ENCODE assay signal across 20 mouse cellular contexts in the genomic region with DNA sequence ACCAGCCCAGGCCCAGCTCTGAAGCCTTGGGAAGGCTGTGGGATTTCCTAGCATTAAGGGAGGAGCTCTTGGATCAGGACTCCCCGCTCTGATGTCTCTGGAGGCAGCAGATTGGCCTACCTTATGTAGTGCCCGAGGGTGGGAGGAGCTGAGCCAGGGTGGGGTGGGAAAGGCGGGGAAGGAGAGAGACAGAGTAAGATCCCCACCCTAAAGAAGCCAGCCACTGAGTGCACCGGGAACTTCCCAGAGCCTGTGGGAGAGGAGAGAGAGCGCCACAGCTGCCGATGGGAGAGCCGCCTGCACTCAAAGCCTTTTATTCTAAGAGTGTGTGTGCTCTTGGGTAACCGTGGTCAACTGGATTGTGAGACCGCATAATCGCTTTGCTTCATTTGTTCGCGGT. TPM values are rescaled to one million over a fixed set of nuclear protein-coding genes. Genes with fewer than 3 reads are reported as not detected.
DNase-seq lines count a peak whose midpoint lies in the region; ATAC-seq and TF ChIP-seq lines count a peak whose summit lies in the region.
"Had no signal": no experiment of that assay in that cellular context is flagged by ENCODE, and none has a peak within 500 bp of the region (broad histone marks: within the 10 kb centered on the region; RNA-seq: fewer than 3 reads in every experiment).

No protein-coding gene starts in this region.

- TF ChIP-seq CTCF in lung, postnatal 0 days (IDR thresholded peaks at IDR 0.05), result no peak
- no peak for TF ChIP-seq CTCF in brain, embryonic 14.5 days (IDR thresholded peaks at IDR 0.05; ENCODE audit: borderline replicate concordance, extremely low read depth, insufficient read depth, insufficient read length)

- DNase-seq in embryonic facial prominence, embryonic 11.5 days (ENCODE audit: low spot score), result no peak
- no peak for DNase-seq in embryonic facial prominence, embryonic 10.5 days (ENCODE audit: low spot score)
- DNase-seq in lung, postnatal 0 days (ENCODE audit: low spot score), result peak; percentile 37
- DNase-seq in lung, adult 18-20 months, result no peak
- peak; percentile 56 for DNase-seq in brain, embryonic 14.5 days (ENCODE audit: low read depth)
- DNase-seq in cerebellum, adult 11 months, result no peak
- DNase-seq: adrenal gland, postnatal 14 days; gastrocnemius, postnatal 14 days; heart, postnatal 4 days; kidney, postnatal 25 days; layer of hippocampus, postnatal 36 days; spleen, adult 18-20 months had no signal

- TF ChIP-seq EP300 in lung, postnatal 0 days (IDR thresholded peaks at IDR 0.05), result no peak

- 82% methylated on average over 12 of the region's 12 CpGs for WGBS in embryonic facial prominence, embryonic 11.5 days
- WGBS in embryonic facial prominence, embryonic 10.5 days, result 75% methylated on average over 12 of the region's 12 CpGs
- WGBS in lung, postnatal 0 days, result 64% methylated on average over 12 of the region's 12 CpGs
- WGBS in midbrain, embryonic 13.5 days, result 22% methylated on average over 12 of the region's 12 CpGs

- H3K27ac ChIP-seq in embryonic facial prominence, embryonic 11.5 days (replicated peaks; ENCODE audit: low read depth, low read length), result no peak overlapping the region
- H3K27ac ChIP-seq in embryonic facial prominence, embryonic 10.5 days (replicated peaks), result no peak overlapping the region
- no peak overlapping the region for H3K27ac ChIP-seq in lung, postnatal 0 days (ENCODE audit: low read length)
- peak overlapping the region; percentile 9; the same call in 1 of the 2 replicates for H3K27ac ChIP-seq in midbrain, embryonic 13.5 days
- H3K27ac ChIP-seq: macrophage had no signal

- no peaks in the 10 kb centered on the region for H3K9me3 ChIP-seq in embryonic facial prominence, embryonic 11.5 days (replicated peaks; ENCODE audit: control insufficient read depth, low read length)
- no peaks in the 10 kb centered on the region for H3K9me3 ChIP-seq in embryonic facial prominence, embryonic 10.5 days
- H3K9me3 ChIP-seq in lung, postnatal 0 days (ENCODE audit: low read length), result no peaks in the 10 kb centered on the region
- no peaks in the 10 kb centered on the region for H3K9me3 ChIP-seq in midbrain, embryonic 13.5 days

- H3K27me3 ChIP-seq in embryonic facial prominence, embryonic 11.5 days (ENCODE audit: control insufficient read depth, insufficient read depth, low read length), result no peaks in the 10 kb centered on the region
- no peaks in the 10 kb centered on the region for H3K27me3 ChIP-seq in embryonic facial prominence, embryonic 10.5 days (replicated peaks; ENCODE audit: low read depth, poor library complexity, severe bottlenecking)
- H3K27me3 ChIP-seq in lung, postnatal 0 days (replicated peaks; ENCODE audit: insufficient read depth, low read length), result no peaks in the 10 kb centered on the region
- H3K27me3 ChIP-seq in midbrain, embryonic 13.5 days, result no peaks in the 10 kb centered on the region

- no peak overlapping the region for H3K4me3 ChIP-seq in embryonic facial prominence, embryonic 11.5 days (ENCODE audit: low read depth, low read length)
- no peak overlapping the region for H3K4me3 ChIP-seq in embryonic facial prominence, embryonic 10.5 days
- no peak overlapping the region for H3K4me3 ChIP-seq in lung, postnatal 0 days (ENCODE audit: low read depth, low read length)
- no peak overlapping the region for H3K4me3 ChIP-seq in midbrain, embryonic 13.5 days (replicated peaks)

- no peak overlapping the region for H3K4me2 ChIP-seq in embryonic facial prominence, embryonic 11.5 days (ENCODE audit: low read depth, low read length)
- no peak overlapping the region for H3K4me2 ChIP-seq in lung, postnatal 0 days (replicated peaks; ENCODE audit: low read depth, low read length)
- no peak overlapping the region for H3K4me2 ChIP-seq in midbrain, embryonic 13.5 days (replicated peaks)
- H3K4me2 ChIP-seq: heart, embryonic 11.5 days had no signal

- H3K4me1 ChIP-seq in embryonic facial prominence, embryonic 11.5 days (ENCODE audit: control insufficient read depth, insufficient read depth, low read length), result peaks cover 3% of the 10 kb centered on the region
- peaks cover 24% of the 10 kb centered on the region for H3K4me1 ChIP-seq in embryonic facial prominence, embryonic 10.5 days
- no peaks in the 10 kb centered on the region for H3K4me1 ChIP-seq in lung, postnatal 0 days (ENCODE audit: insufficient read depth, low read depth, low read length)
- H3K4me1 ChIP-seq in midbrain, embryonic 13.5 days (replicated peaks), result peaks cover 39% of the 10 kb centered on the region

- TF ChIP-seq POLR2A in brain, embryonic 14.5 days (IDR thresholded peaks at IDR 0.05; ENCODE audit: borderline replicate concordance, extremely low read depth, insufficient read depth, insufficient read length, poor library complexity, severe bottlenecking), result no peak

- peaks cover 8% of the 10 kb centered on the region for H3K36me3 ChIP-seq in embryonic facial prominence, embryonic 11.5 days (replicated peaks; ENCODE audit: control insufficient read depth, insufficient read depth, low read depth, low read length)
- peaks cover 79% of the 10 kb centered on the region for H3K36me3 ChIP-seq in embryonic facial prominence, embryonic 10.5 days (replicated peaks)
- H3K36me3 ChIP-seq in lung, postnatal 0 days (ENCODE audit: insufficient read depth, low read length), result peaks cover 15% of the 10 kb centered on the region; the same call in 1 of the 2 replicates
- H3K36me3 ChIP-seq in midbrain, embryonic 13.5 days, result peaks cover 60% of the 10 kb centered on the region

- ATAC-seq in embryonic facial prominence, embryonic 11.5 days (replicated peaks; ENCODE audit: insufficient number of reproducible peaks, low FRiP score, low TSS enrichment, low read depth), result 0 out of 2 replicates have a peak, but pooled peaks have one; percentile 15
- ATAC-seq in lung, postnatal 0 days, result peak; percentile 20; the same call in 1 of the 2 replicates
- peak; percentile 27; the same call in 1 of the 2 replicates for ATAC-seq in midbrain, embryonic 13.5 days
- no peak for ATAC-seq in megakaryocyte progenitor cell, adult 5-6 weeks (replicated peaks; ENCODE audit: poor library complexity)
- ATAC-seq: inflammation-experienced regulatory T-cells, adult 6 months had no signal

- no peak overlapping the region for H3K9ac ChIP-seq in embryonic facial prominence, embryonic 11.5 days (replicated peaks; ENCODE audit: low read length)
- no peak overlapping the region for H3K9ac ChIP-seq in lung, postnatal 0 days (replicated peaks; ENCODE audit: low read depth)
- H3K9ac ChIP-seq in midbrain, embryonic 13.5 days (replicated peaks), result no peak overlapping the region

RNA-seq across cellular contexts. Expression of a gene that starts 16.6 kb away (rescaled TPM):
- polyA plus RNA-seq in embryonic facial prominence, embryonic 11.5 days (2014; fragmentation: Nextera tagmentation; extraction: Ambion mirVana), result 35.4 and 43.3 TPM in 2 replicates
- 59.6 and 62.3 TPM in 2 replicates for polyA plus RNA-seq in embryonic facial prominence, embryonic 10.5 days (2016; fragmentation: Nextera tagmentation; extraction: Ambion mirVana)
- 14.1 and 14.3 TPM in 2 replicates for polyA plus RNA-seq in lung, postnatal 0 days (2015; fragmentation: Nextera tagmentation; extraction: Ambion mirVana)
- polyA plus RNA-seq in brain, embryonic 14.5 days (2012; rRNA removed), result 69.2 and 85.4 TPM in 2 replicates
- 54.7 and 61.0 TPM in 2 replicates for polyA plus RNA-seq in midbrain, embryonic 13.5 days (2015; fragmentation: Nextera tagmentation; extraction: Ambion mirVana)
- total RNA-seq in megakaryocyte progenitor cell, adult 5-6 weeks (2015), result 12.0 and 14.0 TPM in 2 replicates
- total RNA-seq in megakaryocyte progenitor cell, adult 5-6 weeks (2017), result 15.2 and 21.3 TPM in 2 replicates

RNA-seq across cellular contexts. Expression of a gene that starts 25.2 kb away (rescaled TPM):
- not detected in 2 replicates for polyA plus RNA-seq in embryonic facial prominence, embryonic 11.5 days (2014; fragmentation: Nextera tagmentation; extraction: Ambion mirVana)
- polyA plus RNA-seq in embryonic facial prominence, embryonic 10.5 days (2016; fragmentation: Nextera tagmentation; extraction: Ambion mirVana), result not detected in 2 replicates
- polyA plus RNA-seq in lung, postnatal 0 days (2015; fragmentation: Nextera tagmentation; extraction: Ambion mirVana), result not detected in 2 replicates
- polyA plus RNA-seq in brain, embryonic 14.5 days (2012; rRNA removed), result 0.69 and 0.93 TPM in 2 replicates
- polyA plus RNA-seq in midbrain, embryonic 13.5 days (2015; fragmentation: Nextera tagmentation; extraction: Ambion mirVana), result not detected in 2 replicates
- total RNA-seq in megakaryocyte progenitor cell, adult 5-6 weeks (2015), result not detected in 2 replicates
- not detected in 2 replicates for total RNA-seq in megakaryocyte progenitor cell, adult 5-6 weeks (2017)
- total RNA-seq: adrenal gland, postnatal 14 days; common myeloid progenitor, adult 5-6 weeks; gastrocnemius, postnatal 14 days; heart, postnatal 4 days had no signal
- polyA plus RNA-seq: heart, embryonic 11.5 days; inflammation-experienced regulatory T-cells, adult 6 months; limb, embryonic 11.5 days; liver, embryonic 16.5 days; macrophage had no signal

RNA-seq across cellular contexts. Expression of a gene that starts 40.5 kb away (rescaled TPM):
- 0.10 and 0.45 TPM in 2 replicates for polyA plus RNA-seq in embryonic facial prominence, embryonic 11.5 days (2014; fragmentation: Nextera tagmentation; extraction: Ambion mirVana)
- polyA plus RNA-seq in embryonic facial prominence, embryonic 10.5 days (2016; fragmentation: Nextera tagmentation; extraction: Ambion mirVana), result 0.15 TPM in 1 of 2 replicates, not detected in the other
- 1.9 and 2.3 TPM in 2 replicates for polyA plus RNA-seq in lung, postnatal 0 days (2015; fragmentation: Nextera tagmentation; extraction: Ambion mirVana)
- 0.10 TPM in 1 of 2 replicates, not detected in the other for polyA plus RNA-seq in brain, embryonic 14.5 days (2012; rRNA removed)
- not detected in 2 replicates for polyA plus RNA-seq in midbrain, embryonic 13.5 days (2015; fragmentation: Nextera tagmentation; extraction: Ambion mirVana)
- not detected in 2 replicates for total RNA-seq in megakaryocyte progenitor cell, adult 5-6 weeks (2015)
- not detected in 2 replicates for total RNA-seq in megakaryocyte progenitor cell, adult 5-6 weeks (2017)
- total RNA-seq: common myeloid progenitor, adult 5-6 weeks; layer of hippocampus, postnatal 36 days had no signal
- polyA plus RNA-seq: inflammation-experienced regulatory T-cells, adult 6 months; macrophage had no signal

RNA-seq across cellular contexts. Expression of a gene that starts 45.3 kb away (rescaled TPM):
- polyA plus RNA-seq in embryonic facial prominence, embryonic 11.5 days (2014; fragmentation: Nextera tagmentation; extraction: Ambion mirVana), result not detected in 2 replicates
- polyA plus RNA-seq in embryonic facial prominence, embryonic 10.5 days (2016; fragmentation: Nextera tagmentation; extraction: Ambion mirVana), result 0.15 TPM in 1 of 2 replicates, not detected in the other
- polyA plus RNA-seq in lung, postnatal 0 days (2015; fragmentation: Nextera tagmentation; extraction: Ambion mirVana), result not detected in 2 replicates
- 0.03 TPM in 1 of 2 replicates, not detected in the other for polyA plus RNA-seq in brain, embryonic 14.5 days (2012; rRNA removed)
- polyA plus RNA-seq in midbrain, embryonic 13.5 days (2015; fragmentation: Nextera tagmentation; extraction: Ambion mirVana), result not detected in 2 replicates
- total RNA-seq in megakaryocyte progenitor cell, adult 5-6 weeks (2015), result not detected in 2 replicates
- not detected in 2 replicates for total RNA-seq in megakaryocyte progenitor cell, adult 5-6 weeks (2017)
- total RNA-seq: adrenal gland, postnatal 14 days; common myeloid progenitor, adult 5-6 weeks; layer of hippocampus, postnatal 36 days had no signal
- polyA plus RNA-seq: inflammation-experienced regulatory T-cells, adult 6 months; limb, embryonic 11.5 days; liver, embryonic 16.5 days; macrophage had no signal

Comparison
In these comparisons a context has a peak if more than half of its experiments do, and no peak if none do; other contexts are left out.
1. DNase-seq: peak in lung, postnatal 0 days (single experiment) and brain, embryonic 14.5 days (single experiment); none in embryonic facial prominence, embryonic 11.5 days (single experiment), embryonic facial prominence, embryonic 10.5 days (single experiment), lung, adult 18-20 months (0 of 2) and cerebellum, adult 11 months (single experiment).